Mouse (Mus musculus): ENCODE results near the gene 4933424G06Rik.

The 4933424G06Rik gene

GRCm38 (mm10) chr1:36769951-36770350 is 60.0 kb downstream of the 4933424G06Rik start:
- no peak for DNase-seq (ENCODE audit: low spot score in 2 of 2)

GRCm38 (mm10) chr1:36770998-36771397 is 61.0 kb downstream of the 4933424G06Rik start:
- no peak for DNase-seq (ENCODE audit: low spot score in 2 of 2)

GRCm38 (mm10) chr1:36772198-36772934 is 62.4 kb downstream of the 4933424G06Rik start:
- DNase-seq (ENCODE audit: low spot score in 2 of 2) = no peak

- DNase-seq (ENCODE audit: low spot score in 2 of 2) = no peak
Measured at GRCm38 (mm10) chr1:36780793-36781192, 70.8 kb downstream of the 4933424G06Rik start.

GRCm38 (mm10) chr1:36782476-36782875 is 72.5 kb downstream of the 4933424G06Rik start:
- DNase-seq (ENCODE audit: low spot score in 2 of 2) = no peak

- DNase-seq (ENCODE audit: low spot score in 2 of 2) = peak; percentile 56 to 83
Measured at GRCm38 (mm10) chr1:36784365-36785134, 74.6 kb downstream of the 4933424G06Rik start.

- DNase-seq (ENCODE audit: low spot score in 2 of 2) = peak in 1 of 2 experiments; percentile 42
Measured at GRCm38 (mm10) chr1:36785238-36785641, 75.3 kb downstream of the 4933424G06Rik start.

GRCm38 (mm10) chr1:36786377-36786776 is 76.4 kb downstream of the 4933424G06Rik start:
- DNase-seq (ENCODE audit: low spot score in 2 of 2) = no peak

- DNase-seq (ENCODE audit: low spot score in 2 of 2) = no peak
Measured at GRCm38 (mm10) chr1:36789416-36789815, 79.5 kb downstream of the 4933424G06Rik start.

- DNase-seq (ENCODE audit: low spot score in 2 of 2) = no peak
Measured at GRCm38 (mm10) chr1:36796711-36797110, 86.8 kb downstream of the 4933424G06Rik start.

GRCm38 (mm10) chr1:36797481-36797880 is 87.5 kb downstream of the 4933424G06Rik start:
- DNase-seq (ENCODE audit: low spot score in 2 of 2) = peak; percentile 37 to 57

- no peak for DNase-seq (ENCODE audit: low spot score in 2 of 2)
Measured at GRCm38 (mm10) chr1:36800379-36801011, 90.5 kb downstream of the 4933424G06Rik start.

GRCm38 (mm10) chr1:36804259-36804658 is 94.3 kb downstream of the 4933424G06Rik start:
- no peak for DNase-seq (ENCODE audit: low spot score in 2 of 2)

- no peak for DNase-seq (ENCODE audit: low spot score in 2 of 2)
Measured at GRCm38 (mm10) chr1:36804833-36805232, 94.9 kb downstream of the 4933424G06Rik start.

GRCm38 (mm10) chr1:36806181-36806905 is 96.4 kb downstream of the 4933424G06Rik start:
- no peak for DNase-seq (ENCODE audit: low spot score in 2 of 2)

- DNase-seq (ENCODE audit: low spot score in 2 of 2) = no peak
Measured at GRCm38 (mm10) chr1:36807086-36807485, 97.1 kb downstream of the 4933424G06Rik start.

Data from frontal cortex, postnatal 10 days (tissue).